Mouse (Mus musculus): Measurements from ENCODE around the gene Snx8.
A peak's percentile ranks its signal among the peaks of the same experiment; 100 is the strongest.

The Snx8 gene

GRCm38 (mm10) chr5:140342880-140343279 lies 46.2 kb downstream of the Snx8 start:
- no peak for DNase-seq

GRCm38 (mm10) chr5:140339836-140340235 lies 49.2 kb downstream of the Snx8 start:
- DNase-seq = no peak

- DNase-seq = no peak
These were observed 50.3 kb downstream of the Snx8 start for GRCm38 (mm10) chr5:140338779-140339178.

GRCm38 (mm10) chr5:140336680-140337079 lies 52.4 kb downstream of the Snx8 start:
- peak; percentile 43 for DNase-seq

GRCm38 (mm10) chr5:140333631-140334030 lies 55.4 kb downstream of the Snx8 start:
- peak; percentile 25 for DNase-seq

GRCm38 (mm10) chr5:140332519-140332918 lies 56.5 kb downstream of the Snx8 start:
- peak; percentile 22 for DNase-seq

- peak; percentile 88 for DNase-seq
These were observed 57.2 kb downstream of the Snx8 start, which contains the start of gene Mrm2 for GRCm38 (mm10) chr5:140331615-140332512. Mrm2 (minus strand) TSS chr5:140331898.

- peak; percentile 52 for DNase-seq
These were observed 65.0 kb downstream of the Snx8 start for GRCm38 (mm10) chr5:140324058-140324457.

GRCm38 (mm10) chr5:140321756-140322575 lies 67.1 kb downstream of the Snx8 start:
- peak; percentile 34 for DNase-seq

- DNase-seq = peak; percentile 96
These were observed 67.9 kb downstream of the Snx8 start, which contains the start of the genes Mad1l1 and Nudt1 for GRCm38 (mm10) chr5:140321042-140321755. Mad1l1 (minus strand) TSS chr5:140321552. Nudt1 (plus strand) TSS chr5:140321656.

GRCm38 (mm10) chr5:140316716-140317115 lies 72.3 kb downstream of the Snx8 start:
- DNase-seq = no peak

- DNase-seq = no peak
These were observed 81.5 kb downstream of the Snx8 start for GRCm38 (mm10) chr5:140307602-140308001.

GRCm38 (mm10) chr5:140306016-140306415 lies 83.0 kb downstream of the Snx8 start:
- no peak for DNase-seq

- DNase-seq = no peak
These were observed 90.8 kb downstream of the Snx8 start for GRCm38 (mm10) chr5:140298291-140298690.

GRCm38 (mm10) chr5:140292152-140292551 lies 96.9 kb downstream of the Snx8 start:
- peak; percentile 40 for DNase-seq

Measured in liver (tissue).